Mouse (Mus musculus) CH12.LX (cell line): ENCODE measurements at regions not wholly inside any gene's neighbourhood (a gene's known extent, or its start where the extent isn't known, plus 50 kb on each side); places are given as distances from the start of the nearest gene placed in this dataset.

Source experiments
- CTCF ChIP-seq, 2 experiments: IDR thresholded peaks in 1 of 2; conservative IDR thresholded peaks in 1 of 2; 2 replicates each; pipeline ENCODE4 v1.5.1; 2011 to 2012; ENCODE audit warnings: low read depth in 2 of 2, low read length in 2 of 2, improper control_type of control experiment in 1 of 2, inconsistent platforms in 1 of 2, mild to moderate bottlenecking in 1 of 2, moderate library complexity in 1 of 2
- MAZ ChIP-seq: IDR thresholded peaks from 2 replicates; pipeline ENCODE4 v1.6.1; 2012; ENCODE audit warnings: low read depth, mild to moderate bottlenecking, inconsistent platforms, low read length, improper control_type of control experiment, moderate library complexity
- NRF1 ChIP-seq: IDR thresholded peaks from 2 replicates; pipeline ENCODE4 v1.6.1; 2014; ENCODE audit warnings: low read depth, mild to moderate bottlenecking, inconsistent platforms, low read length, improper control_type of control experiment, moderate library complexity

- no peak for TF ChIP-seq CTCF (conservative IDR thresholded peaks at IDR 0.05 in 1 of 2, IDR thresholded peaks at IDR 0.05 in 1 of 2; ENCODE audit: low read depth in 2 of 2, low read length in 2 of 2)
- no peak for TF ChIP-seq MAZ
- TF ChIP-seq NRF1: no peak
Observed at GRCm38 (mm10) chr7:37104671-37105070, 406.8 kb downstream of the Tshz3 start.
